Mouse (Mus musculus) mouse trophoblast stem cell (cell line): Measurements from ENCODE around the gene Gprc5c.

Experiments used
- in situ Hi-C, 2 experiments: fragments of 300-500 bp; cut with MseI, MboI; formaldehyde crosslinking; loops; 2 replicates in 1 of 2; 3 replicates in 1 of 2; pipeline ENCODE4 v1.15.1; 2025

Gprc5c gene

DNA sequence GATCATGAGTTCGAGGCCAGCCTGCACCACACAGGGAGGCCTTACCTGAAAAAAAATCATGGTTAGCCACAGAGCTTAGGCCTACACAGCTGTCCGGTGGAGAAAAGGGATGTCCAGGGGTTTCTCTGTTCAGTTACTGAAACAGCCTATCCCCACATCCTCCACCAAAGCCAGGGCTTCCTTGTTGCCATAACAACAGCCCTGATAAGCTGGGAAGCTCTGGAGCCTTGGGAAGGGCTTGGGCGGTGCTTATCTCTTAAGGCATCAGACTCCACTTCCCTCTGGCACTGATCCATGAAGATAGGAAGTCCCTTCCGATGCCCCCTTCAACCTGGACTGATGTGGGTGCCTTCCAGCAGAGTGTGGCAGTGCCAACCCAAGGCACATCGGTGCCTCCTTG is 17.8 kb upstream of the Gprc5c start:
- in situ Hi-C loops: no loop called here

DNA sequence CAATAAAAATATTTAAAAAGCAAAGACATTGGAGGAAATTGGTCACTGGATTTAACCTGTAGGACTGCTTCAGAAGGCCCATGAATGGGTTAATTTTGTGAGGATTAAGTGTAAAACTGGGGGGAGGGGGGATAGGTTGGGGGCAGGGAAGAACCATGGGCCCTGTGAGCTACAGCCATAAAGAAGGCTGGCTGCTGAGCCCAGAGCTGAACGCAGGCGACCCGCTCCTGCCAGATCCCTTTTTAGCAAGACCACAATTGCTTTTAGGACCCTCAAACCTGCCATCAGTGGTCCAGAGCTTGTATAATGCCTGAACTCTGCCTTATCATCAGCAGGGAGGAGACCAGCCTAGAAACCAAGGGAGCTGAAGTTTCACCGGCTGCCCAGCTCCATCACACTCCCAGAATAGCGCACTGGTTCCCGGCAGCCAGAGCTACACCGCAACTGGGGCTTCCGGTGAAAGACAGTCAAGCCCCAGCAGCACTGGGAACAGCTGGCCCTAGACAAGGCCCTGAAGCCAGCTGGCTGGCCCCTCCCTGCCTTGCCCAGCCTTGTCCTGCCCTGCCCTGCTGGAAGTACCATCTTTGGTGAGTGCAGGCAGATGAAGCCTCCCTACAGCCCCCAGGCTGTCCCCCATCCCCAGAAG is 7.0 kb upstream of the Gprc5c start:
- in situ Hi-C loops: no loop called here

DNA sequence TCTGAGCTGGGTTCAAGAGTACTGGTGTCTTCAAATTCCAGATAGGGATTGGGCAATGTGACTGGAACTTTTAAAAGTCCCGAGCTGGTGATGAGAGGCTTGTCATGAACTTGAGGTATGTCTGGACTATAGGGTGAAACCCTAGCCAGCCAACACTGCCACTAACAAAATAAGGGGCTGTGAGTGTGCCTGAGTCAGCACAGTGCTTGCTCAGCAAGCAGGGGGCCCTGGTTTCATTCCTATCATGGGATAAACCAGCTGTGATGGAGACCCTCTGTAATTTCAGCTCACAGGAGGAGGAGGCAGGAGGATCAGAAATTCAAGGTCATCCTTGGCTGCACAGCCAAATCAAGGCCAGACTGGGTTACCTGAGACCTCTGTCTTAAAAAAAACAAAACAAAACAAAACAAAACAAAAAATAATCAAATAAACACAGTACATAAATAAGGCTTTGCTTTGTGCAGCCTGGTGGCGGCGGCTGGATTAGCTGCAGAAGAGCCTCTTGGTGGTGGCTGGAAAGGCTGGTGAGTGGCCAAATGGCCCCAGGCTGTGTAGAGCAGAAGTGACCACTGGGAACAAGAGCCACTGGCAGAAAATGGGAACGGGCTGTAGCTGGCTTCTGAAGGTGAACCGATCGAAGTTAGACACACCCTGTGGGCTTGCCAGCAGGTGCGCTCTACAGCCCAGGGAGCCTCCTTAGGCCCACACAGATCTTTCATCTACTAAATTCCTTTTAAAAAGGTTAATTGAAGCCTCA is 6.3 kb upstream of the Gprc5c start:
- in situ Hi-C loops: no loop called here

DNA sequence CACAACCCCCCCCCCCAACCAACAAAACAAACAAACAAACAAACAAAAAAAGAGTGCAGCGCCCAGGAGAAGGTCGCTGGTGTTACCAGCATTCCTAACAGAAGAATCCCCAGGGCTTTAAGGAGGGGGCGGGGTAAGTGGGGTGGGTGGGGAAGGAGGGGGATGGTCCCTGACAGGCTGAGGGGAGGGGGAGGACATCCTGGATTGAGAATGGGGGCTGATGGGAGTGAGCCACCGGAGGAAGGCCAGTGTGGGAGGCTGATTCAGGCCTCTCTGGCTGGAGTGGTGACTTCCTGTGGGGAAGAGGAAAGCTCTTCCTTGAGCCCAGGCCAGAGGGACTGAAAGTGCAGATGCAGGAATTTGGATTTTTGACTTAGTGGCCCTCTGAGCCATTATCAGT is 4.6 kb upstream of the Gprc5c start:
- in situ Hi-C loops: no loop called here

DNA sequence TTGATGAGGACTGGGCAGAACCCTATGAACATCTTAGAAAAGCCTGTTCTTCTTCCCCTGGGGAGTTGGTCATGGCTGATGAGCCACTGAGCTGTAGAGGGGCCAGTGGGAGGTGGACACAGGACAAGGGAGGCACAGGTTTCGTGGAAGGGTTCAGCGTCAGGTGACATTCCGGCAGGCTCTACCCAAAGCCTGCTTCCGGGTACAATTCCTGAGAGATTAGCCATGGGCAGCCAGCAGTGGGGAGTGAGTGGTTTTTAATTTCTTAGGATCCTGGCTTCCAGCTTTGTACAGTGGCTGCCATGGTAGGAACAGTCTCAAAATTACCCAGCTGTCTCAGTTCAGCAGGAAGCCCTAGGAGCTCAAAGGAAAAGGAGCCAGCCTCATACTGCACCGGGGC is 3.9 kb upstream of the Gprc5c start:
- in situ Hi-C loops: no loop called here

DNA sequence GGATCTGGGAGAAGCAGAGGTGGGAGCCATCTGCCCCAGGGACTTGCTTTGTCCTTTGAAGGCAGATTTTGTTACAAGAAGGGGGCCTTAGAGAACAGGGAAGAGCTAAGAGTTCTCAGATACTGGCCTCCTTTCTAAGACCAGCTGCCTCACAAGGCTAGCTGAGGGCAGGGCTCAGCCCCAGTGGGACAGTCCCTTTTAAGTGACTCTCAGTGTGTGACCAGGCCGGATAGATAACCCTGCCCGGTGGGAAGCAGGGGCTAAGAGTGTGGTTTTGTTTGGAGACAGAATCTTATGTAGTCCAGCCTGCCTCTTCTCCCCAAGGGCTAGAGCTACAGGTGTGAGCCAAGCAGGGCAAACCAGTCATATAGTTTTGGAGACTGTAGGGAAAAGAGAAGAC is 1.4 kb upstream of the Gprc5c start:
- in situ Hi-C loops: no loop called here

DNA sequence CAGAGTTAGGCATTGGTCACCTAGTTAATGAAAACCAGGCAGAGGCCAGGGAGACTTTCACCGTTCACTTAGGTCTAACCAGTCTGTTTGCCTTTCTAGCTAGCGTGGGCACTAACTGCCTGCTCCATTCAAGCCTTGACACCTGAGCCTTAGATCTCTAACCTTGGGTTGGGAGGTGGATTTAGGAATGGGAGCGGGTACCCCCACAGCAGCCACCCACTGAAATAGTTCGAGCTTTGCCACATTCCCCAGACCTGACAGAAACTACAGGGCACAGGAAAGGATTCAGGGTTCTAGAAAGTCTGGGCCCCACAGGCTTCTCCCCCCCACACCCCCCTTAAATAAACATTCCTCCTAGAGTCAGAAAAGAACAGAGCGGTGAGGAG is 893 bp upstream of the Gprc5c start:
- in situ Hi-C loops: no loop called here

DNA sequence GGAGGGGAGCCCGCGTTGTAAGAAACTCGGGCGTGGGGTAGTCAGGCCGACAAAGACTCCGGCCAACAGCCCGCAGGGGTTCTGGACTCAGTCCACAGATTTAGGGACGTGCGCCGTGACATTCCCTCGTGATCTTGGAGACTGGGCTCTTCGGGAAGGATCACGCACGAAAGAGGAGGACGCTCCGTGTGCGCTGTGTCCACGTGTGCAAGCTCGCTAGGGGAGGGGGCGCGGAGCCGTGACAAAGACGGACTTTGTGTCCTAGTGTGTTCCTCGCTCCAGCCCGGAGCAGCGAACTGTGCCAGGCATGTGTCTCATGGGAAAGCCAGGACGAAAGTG is 286 bp downstream of the Gprc5c start:
- in situ Hi-C loops: no loop called here

DNA sequence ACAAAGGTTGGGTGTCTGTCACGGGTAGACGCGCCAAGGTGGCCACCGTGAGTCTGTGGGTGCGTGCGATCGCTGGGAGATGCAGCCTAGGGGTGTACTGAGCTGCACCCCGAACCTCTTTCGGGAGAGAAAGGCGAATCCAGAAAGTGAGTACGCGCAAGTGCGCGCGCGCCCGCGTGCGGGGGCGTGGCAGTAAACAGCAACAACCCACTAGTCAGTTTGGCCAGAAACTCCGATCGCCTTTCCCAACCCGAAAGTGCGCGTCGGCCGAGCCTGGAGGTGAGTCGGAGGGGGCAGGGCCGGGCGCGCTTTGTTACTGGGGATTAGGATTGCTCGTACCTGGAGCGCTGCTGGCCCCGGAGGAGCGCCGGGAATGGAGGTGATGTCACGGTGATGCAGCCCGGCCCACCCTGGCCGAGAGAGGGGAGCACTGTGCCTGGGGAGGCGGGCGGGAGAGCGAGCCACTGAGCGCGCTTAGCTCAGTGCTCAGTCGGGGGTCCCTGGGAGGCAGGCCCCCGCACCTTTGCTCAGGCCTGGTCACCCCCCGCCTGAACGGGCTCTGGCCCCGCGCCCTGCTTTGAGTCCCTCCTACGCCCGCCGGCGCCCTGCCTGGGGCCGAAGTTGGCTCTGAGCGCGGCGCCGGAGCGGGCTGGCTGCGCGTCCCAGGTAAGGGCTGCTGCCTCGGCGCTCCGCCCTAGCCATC is 807 bp downstream of the Gprc5c start:
- in situ Hi-C loops: no loop called here

DNA sequence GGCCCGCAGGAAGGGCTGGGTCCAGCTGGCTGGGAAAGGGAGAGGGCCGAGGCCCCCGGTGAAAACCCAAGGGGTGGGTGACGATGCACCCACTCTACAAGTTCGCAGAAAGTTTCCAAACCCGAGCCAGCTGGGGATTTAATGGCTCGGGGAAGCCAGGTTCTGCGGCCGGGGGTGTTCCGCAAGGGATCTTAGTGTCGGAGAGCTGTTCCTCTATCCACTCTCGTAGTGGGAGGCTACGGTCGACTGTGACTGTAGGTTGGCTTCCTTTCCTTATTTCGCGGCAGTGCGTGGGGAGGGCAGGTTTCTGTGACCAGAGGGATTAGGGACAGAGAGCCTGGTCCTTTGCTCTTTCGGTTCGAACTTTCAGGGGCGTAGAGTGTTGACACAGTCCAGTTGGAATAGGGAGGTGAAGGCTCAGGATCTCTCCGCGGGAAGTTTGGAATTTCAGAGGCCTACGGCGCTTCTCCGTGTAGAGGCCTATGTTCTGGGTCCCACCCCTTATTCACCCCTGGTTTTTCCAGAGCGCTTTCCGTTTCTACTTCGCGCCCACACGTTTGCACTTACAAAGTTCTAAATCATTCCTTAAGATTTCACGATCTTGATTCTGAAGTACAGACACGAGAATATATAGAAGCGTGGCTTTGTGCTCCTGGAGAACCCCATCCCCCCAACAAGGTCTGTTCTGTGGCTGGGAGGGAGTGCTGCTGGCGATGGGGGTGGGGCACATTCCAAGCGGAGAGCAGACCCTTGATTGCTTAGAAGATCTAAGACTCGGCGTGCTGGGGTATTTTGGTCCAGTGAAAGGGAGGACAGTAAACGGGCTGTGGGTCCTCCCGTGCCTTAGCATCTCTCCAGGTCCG is 1.6 kb downstream of the Gprc5c start:
- in situ Hi-C loops: no loop called here

DNA sequence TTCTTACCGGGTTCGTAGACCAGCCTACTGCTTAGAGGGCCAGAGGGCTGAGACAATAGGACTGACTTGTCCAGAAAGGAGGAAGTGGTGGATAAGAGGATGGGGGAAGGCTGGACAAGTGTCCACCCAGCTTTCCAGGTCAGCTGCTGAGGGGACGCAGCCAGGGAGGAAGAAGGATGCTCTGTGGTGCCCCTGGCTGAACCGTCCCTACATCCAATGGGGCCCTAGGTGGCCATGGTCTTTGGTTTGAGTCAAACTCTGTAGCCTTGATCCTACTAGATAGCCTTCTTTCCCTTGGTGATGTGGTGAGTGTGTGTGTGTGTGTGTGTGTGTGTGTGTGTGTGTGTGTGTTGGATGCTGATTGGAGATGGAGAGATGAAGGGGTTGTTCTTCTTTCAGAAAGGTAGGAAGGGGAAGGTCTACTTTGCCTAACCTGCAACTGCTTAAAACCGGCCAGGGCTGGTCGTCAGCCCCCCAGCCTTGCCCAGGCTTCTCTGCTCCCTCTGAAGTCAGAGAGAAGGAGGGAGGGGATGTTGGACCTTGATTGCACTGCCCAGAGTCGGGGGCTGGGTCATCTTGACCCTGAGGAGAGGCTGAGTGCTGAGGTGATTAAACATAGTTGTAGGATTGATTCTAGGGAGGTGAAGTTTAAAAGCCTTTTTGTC is 2.4 kb downstream of the Gprc5c start:
- in situ Hi-C loops: no loop called here

DNA sequence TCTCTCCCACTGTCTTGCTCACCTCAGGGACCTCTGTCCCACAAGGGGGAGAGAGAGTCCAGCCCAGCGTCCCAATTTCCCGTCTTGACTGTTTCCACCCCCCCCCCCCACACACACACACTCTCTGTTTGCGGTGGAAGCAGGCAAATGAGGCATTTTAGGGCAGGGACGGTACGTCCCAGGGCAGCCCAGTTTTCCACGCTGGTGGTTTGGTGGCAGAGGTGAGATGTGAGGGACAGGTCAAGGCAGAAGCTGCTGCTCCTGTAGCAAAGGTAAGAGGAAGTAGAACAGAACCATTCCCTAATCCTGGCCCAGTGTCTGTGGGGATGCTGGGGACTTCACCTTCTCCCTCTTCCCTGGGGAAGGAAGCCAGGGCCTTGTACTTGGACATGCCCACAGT is 3.6 kb downstream of the Gprc5c start:
- in situ Hi-C loops: no loop called here

DNA sequence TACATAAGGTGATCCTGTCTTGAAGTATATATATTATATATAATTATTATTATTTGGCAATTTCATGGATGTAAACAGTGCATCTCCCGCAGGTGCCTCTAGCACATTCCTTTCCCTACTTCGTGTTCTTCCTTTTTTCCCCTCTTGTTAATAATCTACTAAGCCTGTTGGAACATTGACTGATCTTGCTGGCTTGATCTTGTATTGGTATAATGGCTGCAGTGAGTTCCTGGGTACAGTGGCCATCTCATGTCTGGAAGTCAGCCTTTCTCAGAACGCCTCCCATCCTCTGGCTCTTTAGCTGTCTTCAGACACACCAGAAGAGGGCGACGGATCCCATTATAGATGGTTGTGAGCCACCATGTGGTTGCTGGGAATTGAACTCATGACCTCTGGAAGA is 5.2 kb downstream of the Gprc5c start:
- in situ Hi-C loops: loop anchor here in 1 of 2 experiments (5.0 kb wide), 1 partner anchor 44 kb away; no protein-coding TSS in a partner anchor

DNA sequence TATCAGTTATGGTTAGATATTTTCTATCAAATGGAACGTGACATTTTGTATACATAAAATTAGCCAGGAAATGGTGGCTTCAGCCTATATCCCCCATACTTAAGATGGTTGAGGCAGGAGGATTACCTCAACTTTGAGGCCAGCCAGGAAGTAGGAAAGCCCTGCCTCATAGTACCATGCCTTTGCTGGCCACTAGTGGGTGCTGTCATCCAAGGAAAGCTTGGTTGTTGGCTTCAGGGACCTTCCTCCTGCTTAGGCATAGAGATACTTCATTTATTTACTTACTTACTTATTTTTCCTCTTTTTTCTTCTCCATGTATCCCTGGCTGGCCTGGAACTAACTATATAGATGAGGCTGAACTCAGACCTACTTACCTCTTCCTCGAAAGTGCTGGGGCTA is 7.7 kb downstream of the Gprc5c start:
- in situ Hi-C loops: loop anchor here in 1 of 2 experiments (5.0 kb wide), 1 partner anchor 46 kb away; no protein-coding TSS in a partner anchor

DNA sequence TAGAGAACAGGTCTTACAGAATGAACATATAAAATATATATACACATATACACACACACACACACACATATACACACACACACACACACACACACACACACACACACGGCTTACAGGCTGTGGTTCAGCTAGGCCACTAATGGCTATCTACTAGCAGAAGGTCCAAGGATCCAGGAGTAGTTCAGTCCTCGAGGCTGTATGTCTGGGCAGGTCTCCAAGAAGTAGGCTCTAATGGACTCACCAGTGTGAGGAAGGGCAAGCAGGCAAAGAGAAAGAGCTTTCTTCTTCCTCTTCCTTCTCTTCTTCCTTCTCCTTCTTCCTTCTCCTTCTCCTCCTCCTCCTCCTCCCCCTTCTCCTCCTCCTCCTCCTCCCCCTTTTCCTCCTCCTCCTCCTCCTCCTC is 10.1 kb downstream of the Gprc5c start:
- in situ Hi-C loops: no loop called here

DNA sequence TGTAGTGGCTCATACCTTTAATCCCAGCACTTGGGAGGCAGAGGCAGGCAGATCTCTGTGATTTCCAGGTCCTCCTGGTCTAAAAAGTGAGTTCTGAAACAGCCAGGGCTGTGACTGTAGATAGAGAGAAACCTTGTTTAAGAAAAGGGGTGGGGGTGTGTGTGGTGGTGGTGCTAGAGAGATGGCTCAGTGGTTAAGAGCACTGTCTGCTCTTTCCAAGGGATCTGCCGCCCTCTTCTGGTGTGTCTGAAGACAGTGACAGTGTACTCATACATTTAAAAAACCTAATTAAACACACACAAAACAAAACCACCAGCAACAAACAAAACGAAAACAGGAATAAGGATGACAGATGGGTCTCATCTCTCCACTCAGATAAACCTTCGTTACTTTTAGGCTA is 11.7 kb downstream of the Gprc5c start:
- in situ Hi-C loops: no loop called here

DNA sequence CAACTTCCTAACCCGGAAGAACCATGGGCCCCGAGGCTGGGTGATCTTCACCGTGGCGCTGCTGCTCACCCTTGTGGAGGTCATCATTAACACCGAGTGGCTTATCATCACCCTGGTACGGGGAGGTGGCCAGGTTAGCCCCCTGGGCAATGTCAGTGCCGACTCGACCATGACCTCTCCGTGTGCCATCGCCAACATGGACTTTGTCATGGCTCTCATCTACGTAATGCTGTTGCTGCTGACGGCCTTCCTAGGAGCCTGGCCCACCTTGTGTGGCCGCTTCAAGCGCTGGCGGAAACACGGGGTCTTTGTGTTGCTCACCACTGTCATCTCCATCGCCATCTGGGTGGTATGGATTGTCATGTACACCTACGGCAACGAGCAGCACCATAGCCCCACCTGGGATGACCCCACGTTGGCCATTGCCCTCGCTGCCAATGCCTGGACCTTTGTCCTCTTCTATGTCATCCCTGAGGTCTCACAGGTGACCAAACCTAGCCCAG is 13.0 kb downstream of the Gprc5c start:
- in situ Hi-C loops: no loop called here

DNA sequence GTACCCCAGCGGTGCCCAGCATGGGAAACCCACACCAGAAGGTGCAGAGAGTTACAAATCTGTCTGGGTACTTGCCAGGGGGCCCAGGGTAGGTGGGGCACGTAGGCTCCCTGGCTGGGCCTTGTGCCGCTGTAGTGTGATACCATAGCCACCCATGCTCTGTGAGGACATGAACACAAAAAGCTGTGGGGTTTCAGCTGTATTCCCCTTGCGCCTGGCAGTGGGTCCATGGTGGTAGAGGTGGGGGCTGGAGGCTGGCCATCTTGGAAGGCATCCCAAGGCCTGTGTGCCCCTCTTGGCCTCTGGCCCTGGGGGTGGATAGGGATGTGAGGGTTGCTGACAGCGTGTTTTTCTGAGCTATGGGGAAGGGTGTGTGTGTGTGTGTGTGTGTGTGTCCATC is 15.0 kb downstream of the Gprc5c start:
- in situ Hi-C loops: no loop called here

DNA sequence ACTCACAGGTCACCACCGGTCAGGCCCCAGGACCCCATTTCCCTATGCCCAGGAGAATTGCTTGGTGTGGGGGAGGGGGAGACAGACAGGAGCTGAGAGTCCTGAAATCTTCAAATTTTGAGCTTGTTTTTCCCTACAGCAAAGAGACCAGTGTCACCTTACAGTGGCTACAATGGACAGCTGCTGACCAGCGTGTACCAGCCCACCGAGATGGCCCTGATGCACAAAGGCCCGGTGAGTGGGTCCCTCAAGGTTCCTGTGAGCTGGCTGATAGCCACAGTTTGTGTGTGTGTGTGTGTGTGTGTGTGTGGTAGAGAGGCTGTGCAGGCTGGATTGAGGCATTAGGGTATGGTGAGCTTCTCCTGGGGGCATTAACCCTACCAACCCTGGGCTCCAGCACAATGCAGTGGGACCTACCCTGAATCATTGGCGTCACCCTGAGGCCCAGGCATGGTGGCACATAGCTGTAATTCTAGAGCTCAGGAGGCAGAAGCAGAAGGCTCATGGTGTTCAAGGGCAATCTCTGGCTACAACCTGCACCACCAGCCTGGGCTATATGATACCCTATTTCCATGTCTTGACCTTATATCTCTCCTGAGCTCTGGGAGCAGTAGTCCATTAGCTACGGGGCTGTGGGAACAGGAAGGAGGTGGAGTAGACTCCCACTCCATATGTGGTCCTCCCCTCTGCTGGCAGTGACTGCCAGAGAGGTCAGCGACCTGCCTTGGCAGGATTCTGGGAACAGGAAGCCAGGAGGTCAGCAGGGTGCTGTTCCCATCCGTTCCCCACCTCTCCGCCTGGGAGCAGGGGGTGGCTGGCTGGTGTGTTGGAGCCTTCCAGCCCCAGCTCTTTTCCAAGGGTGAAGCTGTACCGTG is 15.8 kb downstream of the Gprc5c start:
- in situ Hi-C loops: no loop called here
